Mouse (Mus musculus) mouse embryonic stem cell (cell line): ENCODE results near the gene Gad2.

ENCODE experiments used
- in situ Hi-C, 2 experiments: fragments of 300-500 bp; cut with MboI; formaldehyde crosslinking; loops; 1 replicate in 1 of 2; 3 replicates in 1 of 2; pipeline ENCODE4 v1.14.3; 2019 to 2020; ENCODE audit warnings: low sequenced_read_pairs in 2 of 2, low pct_unique_long_range_greater_than_20kb in 1 of 2, mixed read lengths in 1 of 2; ENCODE audit not compliant: unreplicated experiment in 1 of 2

Gene Gad2

GRCm38 (mm10) chr2:22627819-22628432, 5.9 kb downstream of the Gad2 start:
- in situ Hi-C loops, result no loop called here

DNA sequence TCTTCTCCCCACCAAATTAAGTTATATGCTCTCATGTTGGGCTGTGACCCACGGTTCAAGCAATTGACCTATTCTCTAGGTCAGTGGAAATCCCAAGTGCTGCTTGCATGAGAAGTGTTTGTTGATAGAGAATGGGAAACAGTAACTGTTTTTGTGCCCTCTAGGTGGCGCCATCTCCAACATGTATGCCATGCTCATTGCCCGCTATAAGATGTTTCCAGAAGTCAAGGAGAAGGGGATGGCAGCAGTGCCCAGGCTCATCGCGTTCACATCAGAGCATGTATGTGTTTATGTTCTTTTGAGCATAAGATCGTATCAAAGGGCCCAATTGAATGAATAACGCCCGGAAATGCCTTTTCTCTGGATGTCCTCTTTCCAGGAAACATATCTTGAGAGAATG, 12.8 kb downstream of the Gad2 start:
- in situ Hi-C loops, result no loop called here

GRCm38 (mm10) chr2:22646134-22646533, 24.1 kb downstream of the Gad2 start:
- in situ Hi-C loops, result no loop called here

DNA sequence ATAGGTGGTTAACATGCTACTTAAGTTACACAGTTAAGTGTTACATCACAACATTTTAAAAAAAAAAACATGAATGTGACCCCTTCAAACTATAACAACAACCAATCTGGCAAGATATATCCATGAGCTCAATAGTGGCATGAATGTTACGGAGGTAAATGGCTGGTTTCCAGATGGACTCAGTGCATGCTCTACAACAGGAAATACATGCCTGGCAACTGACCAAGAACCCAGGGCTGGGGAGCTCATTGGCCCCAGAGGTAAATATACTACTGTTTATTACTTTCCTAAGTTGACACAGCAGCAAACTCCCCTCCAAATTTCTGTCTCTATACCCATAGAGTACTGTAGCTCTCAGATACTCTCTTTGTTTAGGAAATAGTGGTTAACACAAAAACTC, 26.4 kb downstream of the Gad2 start:
- in situ Hi-C loops, result no loop called here

GRCm38 (mm10) chr2:22651826-22652225, 29.8 kb downstream of the Gad2 start:
- in situ Hi-C loops, result no loop called here

- in situ Hi-C loops, result no loop called here
Observed at GRCm38 (mm10) chr2:22663731-22664130, 41.7 kb downstream of the Gad2 start.

DNA sequence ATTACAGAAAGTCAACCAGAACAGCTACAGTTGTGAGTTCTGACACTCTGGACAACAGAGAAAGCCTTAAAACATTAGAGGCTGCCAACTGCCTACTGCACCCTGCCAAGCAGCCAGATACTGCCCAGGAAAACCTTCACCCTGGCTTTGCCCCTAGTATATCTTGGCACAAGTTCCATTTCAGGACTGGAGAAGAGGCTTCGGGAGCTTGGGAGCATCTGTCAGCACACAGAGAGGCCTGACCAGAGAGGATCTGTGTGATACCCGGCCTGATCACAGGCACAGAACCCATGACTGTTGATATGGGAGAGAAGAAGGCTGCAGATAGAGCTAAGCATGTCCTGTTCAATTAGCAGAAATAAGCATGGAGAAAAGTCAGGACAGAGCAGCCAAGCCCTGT, 48.4 kb downstream of the Gad2 start:
- in situ Hi-C loops, result no loop called here

- in situ Hi-C loops, result no loop called here
Observed at GRCm38 (mm10) chr2:22671348-22671747, 49.3 kb downstream of the Gad2 start.

DNA sequence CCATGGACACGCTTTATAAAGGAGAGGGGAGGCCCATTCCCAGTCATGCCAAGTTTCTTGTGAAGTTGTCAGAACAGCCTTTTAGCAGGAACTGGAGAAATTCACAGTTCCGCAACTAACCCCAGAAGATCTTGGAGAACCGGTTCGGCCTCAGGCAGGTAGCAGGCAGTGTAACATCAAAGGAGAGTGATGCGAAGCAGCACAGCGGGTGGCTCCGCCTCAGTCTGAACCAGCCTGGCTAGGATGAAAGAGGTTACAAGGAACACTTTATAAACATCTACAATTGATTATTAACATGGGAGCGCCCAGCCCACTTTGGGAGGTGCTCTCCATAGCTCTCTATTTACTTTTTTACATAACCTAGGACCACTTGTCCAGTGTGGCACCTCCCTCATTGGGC, 55.1 kb downstream of the Gad2 start:
- in situ Hi-C loops, result no loop called here

DNA sequence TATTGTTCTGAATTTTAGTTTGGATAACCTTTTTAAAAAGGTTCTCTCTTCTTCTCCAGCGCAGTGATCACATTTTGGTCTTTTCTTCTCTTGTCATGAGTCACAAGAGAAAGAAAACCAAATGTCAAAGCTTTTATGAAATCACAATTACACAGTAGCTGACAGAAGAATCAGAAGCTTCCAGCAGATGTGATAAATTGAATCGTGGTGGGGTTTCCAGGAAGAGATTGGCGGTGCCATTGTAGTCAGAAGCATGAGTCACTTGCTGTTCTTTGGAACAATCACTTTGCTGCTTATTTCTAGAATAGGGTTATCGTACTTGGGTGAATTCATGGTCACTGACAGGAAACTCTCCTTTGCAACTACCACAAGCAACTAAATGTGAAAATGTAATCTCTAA, 57.9 kb downstream of the Gad2 start:
- in situ Hi-C loops, result no loop called here

GRCm38 (mm10) chr2:22689969-22690368, 68.0 kb downstream of the Gad2 start:
- in situ Hi-C loops, result no loop called here

DNA sequence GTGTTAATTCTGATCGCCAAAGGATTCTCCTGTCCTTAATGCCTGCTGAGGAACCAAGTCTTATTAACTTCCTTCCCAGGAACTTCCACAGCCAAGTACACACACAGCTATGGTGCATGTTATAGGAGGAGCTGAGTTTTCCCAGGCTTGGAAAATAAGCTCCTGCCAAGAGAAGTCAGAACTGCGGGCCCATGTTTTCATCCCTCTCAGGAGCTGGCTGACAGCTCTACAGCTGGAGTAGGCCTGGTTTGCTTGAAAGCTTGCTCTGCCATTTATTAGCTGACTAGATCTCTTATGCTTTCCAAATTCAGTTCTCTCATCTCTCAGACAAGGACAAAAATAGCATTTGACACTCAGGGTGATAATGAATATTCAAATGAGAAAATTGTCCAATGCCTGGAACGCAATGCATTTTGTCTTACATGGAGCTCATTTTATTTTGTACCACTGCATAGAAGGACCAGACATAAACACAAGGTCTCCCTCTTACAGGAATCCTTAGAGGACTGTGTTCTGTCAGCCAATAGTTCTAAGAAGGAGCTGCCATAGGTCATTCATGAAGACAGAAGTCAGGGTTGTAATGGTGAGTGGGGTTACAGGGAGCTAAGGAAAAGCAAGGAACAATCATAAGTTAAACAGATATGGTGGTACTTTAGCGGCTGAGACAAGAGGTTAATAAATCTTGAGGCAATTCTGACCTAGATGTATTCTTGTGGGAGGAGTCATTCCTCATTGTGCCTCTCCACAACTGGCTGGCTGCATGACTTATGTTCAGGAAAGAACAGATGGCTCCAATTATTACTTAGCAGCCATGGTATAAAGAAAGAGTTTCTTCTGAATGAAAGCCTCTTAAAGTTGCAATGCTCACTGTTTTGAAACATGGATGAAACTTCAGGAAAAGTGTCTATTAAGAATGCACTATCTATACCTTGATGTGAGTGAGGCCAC, 83.0 kb downstream of the Gad2 start:
- in situ Hi-C loops, result loop anchor here (25.0 kb wide), 1 partner anchor 743 kb away; no protein-coding TSS in a partner anchor

DNA sequence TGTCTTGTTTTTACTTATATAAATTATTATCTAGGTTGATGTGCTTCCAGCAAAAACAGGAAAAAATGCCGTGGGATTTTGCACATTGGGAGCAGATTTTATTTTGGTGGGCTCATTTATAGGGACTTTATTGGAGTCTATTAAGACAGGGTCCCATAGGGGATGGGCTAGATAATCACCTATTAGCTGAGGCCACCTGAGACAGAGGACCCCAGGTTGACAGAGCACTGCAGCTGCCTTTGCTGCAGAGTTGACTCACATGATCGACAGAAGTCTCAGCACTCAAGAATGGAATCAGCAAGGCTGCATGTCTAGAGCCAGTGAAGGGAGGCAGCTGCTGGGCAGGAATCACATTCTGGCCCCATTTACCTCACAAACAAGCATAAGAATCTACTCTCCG, 84.2 kb downstream of the Gad2 start:
- in situ Hi-C loops, result loop anchor here (25.0 kb wide), 1 partner anchor 744 kb away; no protein-coding TSS in a partner anchor

GRCm38 (mm10) chr2:22721522-22722470, 99.8 kb downstream of the Gad2 start:
- in situ Hi-C loops, result loop anchor here (25.0 kb wide), 1 partner anchor 759 kb away; no protein-coding TSS in a partner anchor

DNA sequence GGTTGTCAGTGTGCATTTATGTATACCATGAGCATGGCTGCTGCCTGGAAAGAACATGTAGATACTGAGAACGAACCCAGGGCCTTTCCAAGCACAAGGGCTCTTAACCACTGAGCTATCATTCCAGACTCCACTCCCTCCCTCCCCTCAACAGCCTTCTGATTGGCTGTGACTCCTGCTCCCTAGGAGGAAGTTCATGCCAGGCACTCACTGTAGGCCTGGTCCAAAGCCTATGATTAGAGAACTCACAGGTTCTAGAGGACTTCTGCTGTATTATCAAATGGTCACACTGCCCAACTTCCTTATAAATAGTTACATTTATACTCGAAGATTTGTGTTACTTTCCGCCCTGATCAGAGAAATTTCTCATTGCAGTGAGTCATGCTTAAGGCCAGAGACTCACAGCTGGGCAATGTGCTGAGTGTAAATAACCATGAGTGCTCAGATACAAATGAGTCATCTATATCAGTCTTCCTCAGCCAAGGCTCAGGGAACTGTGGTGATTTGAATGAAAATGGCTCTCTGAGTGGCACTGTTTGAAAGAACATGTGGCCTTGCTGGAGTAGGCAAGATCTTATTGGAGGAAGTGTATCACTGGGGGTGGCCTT, 102.0 kb downstream of the Gad2 start:
- in situ Hi-C loops, result loop anchor here (25.0 kb wide), 1 partner anchor 762 kb away; no protein-coding TSS in a partner anchor

GRCm38 (mm10) chr2:22727113-22727512, 105.1 kb downstream of the Gad2 start:
- in situ Hi-C loops, result no loop called here

- in situ Hi-C loops, result no loop called here
Observed at GRCm38 (mm10) chr2:22736134-22736533, 114.1 kb downstream of the Gad2 start.

DNA sequence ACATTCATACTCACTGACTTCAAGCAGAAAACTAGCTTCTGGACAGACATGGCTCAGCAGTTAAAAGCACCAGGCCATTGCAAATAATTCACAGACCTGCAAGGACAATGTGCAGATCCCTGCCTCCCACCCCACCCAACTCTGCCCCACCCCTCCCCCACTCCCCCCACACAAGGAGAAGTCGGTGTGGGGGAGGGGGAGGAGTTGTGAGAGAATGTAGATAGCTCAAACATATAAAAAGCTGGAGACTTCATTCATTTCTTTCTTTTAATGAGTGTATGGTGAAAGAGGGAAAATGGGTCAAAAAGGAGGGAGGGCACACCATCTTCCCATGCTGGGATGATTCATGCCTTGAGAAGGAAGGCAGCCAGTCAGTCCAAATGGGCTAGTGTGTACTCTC, 117.4 kb downstream of the Gad2 start:
- in situ Hi-C loops, result no loop called here
